Mouse (Mus musculus) liver, embryonic 16.5 days (tissue): ENCODE measurements around the gene Amotl2. TPM values are rescaled to one million over a fixed set of nuclear protein-coding genes. Genes with fewer than 3 reads are reported as not detected.

Experiments used
- ATAC-seq: fragments of 200-750 bp; cut with Nextera tagmentation; 2 replicates; pipeline ENCODE4 v1.8.0; 2017; ENCODE audit warnings: low read depth, mild to moderate bottlenecking, moderate number of reproducible peaks, moderate library complexity
- H3K27ac ChIP-seq: fragments of 300-500 bp; sonication (generic); 2 replicates; pipeline ENCODE4 v1.5.1; 2014; ENCODE audit warnings: mild to moderate bottlenecking, low read length
- H3K27me3 ChIP-seq: fragments of 300-500 bp; sonication (generic); 2 replicates; pipeline ENCODE4 v1.6.1; 2014; ENCODE audit warnings: low read depth, low read length, mixed read lengths; ENCODE audit not compliant: control insufficient read depth, insufficient read depth
- H3K36me3 ChIP-seq: fragments of 300-500 bp; sonication (generic); 2 replicates; pipeline ENCODE4 v1.6.1; 2014; ENCODE audit warnings: mild to moderate bottlenecking; ENCODE audit not compliant: control insufficient read depth, insufficient read depth
- H3K4me1 ChIP-seq: fragments of 300-500 bp; sonication (generic); 2 replicates; pipeline ENCODE4 v1.6.1; 2014; ENCODE audit warnings: low read depth, low read length, mixed read lengths; ENCODE audit not compliant: control insufficient read depth
- H3K4me2 ChIP-seq: fragments of 300-500 bp; sonication (generic); 2 replicates; pipeline ENCODE4 v1.6.1; 2014; ENCODE audit warnings: low read depth, low read length, mixed read lengths
- H3K4me3 ChIP-seq: fragments of 300-500 bp; sonication (generic); 2 replicates; pipeline ENCODE4 v1.5.1; 2014; ENCODE audit warnings: low read depth, mild to moderate bottlenecking, low read length
- H3K9ac ChIP-seq: fragments of 300-500 bp; sonication (generic); 2 replicates; pipeline ENCODE4 v1.6.1; 2014; ENCODE audit warnings: low read depth, low read length
- H3K9me3 ChIP-seq: fragments of 300-500 bp; sonication (generic); replicated peaks from 2 replicates; pipeline ENCODE4 v1.6.1; 2016; ENCODE audit warnings: low read length; ENCODE audit not compliant: control insufficient read depth
- WGBS: fragments of 180-500 bp; shearing (Covaris S2); extraction: QIAGEN DNeasy Blood & Tissue Kit; methylation state at CpG from one replicate; pipeline ENCODE4 v1.1.7; 2014; ENCODE audit not compliant: insufficient replicate concordance; 5-methylcytosine and 5-hydroxymethylcytosine counted together
- polyA plus RNA-seq: library from polyadenylated mRNA; unstranded; fragments of >200 nt; fragmentation: Nextera tagmentation; extraction: Ambion mirVana; gene quantifications from 2 replicates; pipeline ENCODE4 v1.2.1, GENCODE M21; 2015

Amotl2 gene
- polyA plus RNA-seq, 1 experiment from 2014 or later, result 5.4 TPM

DNA sequence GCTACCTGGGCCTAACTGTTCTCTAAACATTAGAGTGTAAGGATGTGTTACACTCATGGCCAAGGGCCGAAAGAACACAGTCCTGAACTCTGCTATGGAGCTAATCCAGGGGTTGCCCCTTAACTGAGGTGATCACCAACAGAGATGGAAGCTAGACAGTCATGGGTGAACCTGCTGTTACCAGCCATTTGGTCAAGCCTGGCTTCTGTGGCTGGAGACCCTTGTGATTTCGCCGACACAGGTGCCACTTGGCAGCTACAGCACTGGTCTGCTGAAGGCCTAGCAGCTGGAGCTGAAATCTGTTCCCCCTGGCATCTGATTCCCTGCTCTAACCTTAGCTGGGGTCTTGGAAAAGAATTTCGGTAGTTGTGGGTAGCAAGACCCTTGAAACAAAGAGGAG lies 6.3 kb downstream of the Amotl2 start:
- Histone ChIP-seq H3K36me3 (no peaks in the 10 kb centered on the region; the same call in none of the 2 replicates), H3K27ac (peak overlapping the region; percentile 41; the same call in 1 of the 2 replicates), H3K9me3 (no peaks in the 10 kb centered on the region), H3K4me1 (peaks cover 29% of the 10 kb centered on the region), H3K4me3 (no peak overlapping the region), H3K27me3 (peaks cover 20% of the 10 kb centered on the region), H3K4me2 (no peak overlapping the region), H3K9ac (no peak overlapping the region)
- no peak for ATAC-seq
- 62% methylated on average over 4 of the region's 4 CpGs for WGBS

GRCm38 (mm10) chr9:102723241-102723709 lies 6.8 kb downstream of the Amotl2 start:
- peaks cover 34% of the 10 kb centered on the region for H3K4me1 ChIP-seq
- no peak for ATAC-seq
- 79% methylated on average over 12 of the region's 12 CpGs for WGBS

DNA sequence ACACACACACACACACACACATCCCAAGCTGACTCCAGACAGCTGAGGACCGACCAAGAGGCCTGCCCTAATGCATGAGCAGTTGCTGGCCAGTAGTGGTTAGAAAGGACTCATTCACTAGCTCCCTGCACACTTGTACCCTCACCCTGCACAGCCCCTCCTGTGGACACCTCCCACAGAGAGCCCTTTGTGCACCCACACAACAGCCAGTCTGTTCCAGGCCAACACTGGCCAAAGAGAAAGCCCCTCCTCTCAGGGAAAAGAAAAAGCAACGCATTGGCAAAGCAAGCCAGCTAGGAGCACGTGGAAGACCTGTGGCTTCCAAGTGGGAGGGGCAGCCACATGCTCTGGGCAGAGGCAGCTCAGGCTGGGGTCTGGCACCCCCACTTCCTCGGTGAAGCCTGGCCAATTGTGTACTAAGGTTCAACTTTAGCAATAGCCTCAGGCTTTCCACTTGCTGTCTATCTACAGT lies 7.6 kb downstream of the Amotl2 start:
- H3K4me2 ChIP-seq, result no peak overlapping the region
- H3K9me3 ChIP-seq, result no peaks in the 10 kb centered on the region
- H3K27ac ChIP-seq, result no peak overlapping the region; the same call in 1 of the 2 replicates
- 17% methylated on average over 4 of the region's 4 CpGs for WGBS
- H3K4me1 ChIP-seq, result peaks cover 35% of the 10 kb centered on the region
- H3K9ac ChIP-seq, result no peak overlapping the region
- H3K36me3 ChIP-seq, result no peaks in the 10 kb centered on the region; the same call in none of the 2 replicates
- no peak overlapping the region for H3K4me3 ChIP-seq
- peaks cover 7% of the 10 kb centered on the region for H3K27me3 ChIP-seq
- ATAC-seq, result peak; percentile 26

More at GRCm38 (mm10) chr9:102723241-102723709, 6.8 kb downstream of the Amotl2 start:
- H3K9me3 ChIP-seq, result no peaks in the 10 kb centered on the region
- no peak overlapping the region for H3K4me3 ChIP-seq
- no peak overlapping the region for H3K9ac ChIP-seq
- H3K27me3 ChIP-seq, result peaks cover 15% of the 10 kb centered on the region
- no peaks in the 10 kb centered on the region; the same call in none of the 2 replicates for H3K36me3 ChIP-seq
- H3K4me2 ChIP-seq, result no peak overlapping the region
- H3K27ac ChIP-seq, result no peak overlapping the region

DNA sequence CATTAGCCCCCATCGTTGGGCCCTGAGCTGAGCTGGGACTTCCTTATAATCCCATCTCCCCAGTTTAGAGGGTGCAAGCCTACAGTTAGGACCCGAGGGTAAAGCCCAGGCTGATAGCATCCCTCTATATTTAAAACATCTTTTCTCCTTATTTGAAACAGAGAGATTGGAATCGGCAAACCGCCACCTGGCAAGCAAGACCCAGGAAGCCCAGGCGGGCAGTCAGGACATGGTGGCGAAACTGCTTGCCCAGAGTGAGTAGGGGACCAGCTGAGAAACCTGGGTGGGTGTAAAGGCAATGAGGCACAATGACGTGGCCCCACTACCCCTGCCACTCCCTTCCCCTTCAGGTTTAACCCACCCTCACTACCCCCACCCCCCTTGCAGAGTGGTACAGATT lies 8.5 kb downstream of the Amotl2 start:
- H3K27ac ChIP-seq, result no peak overlapping the region
- 58% methylated on average over 7 of the region's 7 CpGs for WGBS
- no peak for ATAC-seq
- H3K4me2 ChIP-seq, result no peak overlapping the region
- H3K4me3 ChIP-seq, result no peak overlapping the region
- peaks cover 3% of the 10 kb centered on the region for H3K27me3 ChIP-seq
- peaks cover 1% of the 10 kb centered on the region for H3K36me3 ChIP-seq
- no peaks in the 10 kb centered on the region for H3K9me3 ChIP-seq
- peaks cover 35% of the 10 kb centered on the region for H3K4me1 ChIP-seq
- no peak overlapping the region for H3K9ac ChIP-seq

DNA sequence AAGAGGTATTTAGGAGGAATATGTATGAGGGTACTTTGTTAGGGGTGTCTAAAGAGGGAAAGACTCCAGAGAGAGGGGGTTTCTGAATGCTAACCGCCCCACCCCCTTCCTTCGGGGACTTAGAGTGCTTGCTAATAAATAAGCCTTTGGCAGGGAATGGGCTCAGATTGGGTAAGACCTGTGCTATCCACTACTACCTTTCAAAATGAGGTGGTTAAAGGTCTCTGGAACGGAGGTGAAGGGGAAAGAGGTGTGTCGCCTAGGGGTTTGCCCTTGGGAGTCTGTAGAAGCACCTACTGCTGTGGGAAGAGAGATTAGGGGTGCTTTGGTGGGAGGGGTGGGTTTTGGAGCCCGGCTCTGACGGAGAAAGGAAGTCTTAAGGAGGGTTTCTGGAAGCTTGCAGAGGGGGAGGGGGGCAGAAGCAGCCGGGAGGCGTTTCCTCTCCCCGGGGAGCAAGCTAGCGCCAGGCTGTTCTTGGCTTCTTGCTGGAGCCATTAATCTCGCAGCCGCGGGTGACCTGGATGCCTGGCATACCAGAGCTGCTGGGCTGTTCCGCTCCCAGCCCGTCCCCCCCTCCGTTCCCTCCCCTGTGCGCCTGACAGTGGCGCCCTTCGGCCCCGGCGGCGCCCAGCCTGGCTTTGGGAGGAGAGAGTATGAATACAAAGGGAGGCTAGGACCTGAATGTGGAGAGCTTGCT lies 9.6 kb downstream of the Amotl2 start:
- WGBS, result 2% methylated on average over 21 of the region's 22 CpGs
- Histone ChIP-seq H3K4me3 (no peak overlapping the region), H3K27ac (peak overlapping the region; percentile 82), H3K27me3 (no peaks in the 10 kb centered on the region), H3K9me3 (no peaks in the 10 kb centered on the region), H3K4me1 (peaks cover 35% of the 10 kb centered on the region), H3K4me2 (no peak overlapping the region; the same call in 1 of the 2 replicates), H3K9ac (no peak overlapping the region), H3K36me3 (peaks cover 4% of the 10 kb centered on the region)
- ATAC-seq, result peak; percentile 74

DNA sequence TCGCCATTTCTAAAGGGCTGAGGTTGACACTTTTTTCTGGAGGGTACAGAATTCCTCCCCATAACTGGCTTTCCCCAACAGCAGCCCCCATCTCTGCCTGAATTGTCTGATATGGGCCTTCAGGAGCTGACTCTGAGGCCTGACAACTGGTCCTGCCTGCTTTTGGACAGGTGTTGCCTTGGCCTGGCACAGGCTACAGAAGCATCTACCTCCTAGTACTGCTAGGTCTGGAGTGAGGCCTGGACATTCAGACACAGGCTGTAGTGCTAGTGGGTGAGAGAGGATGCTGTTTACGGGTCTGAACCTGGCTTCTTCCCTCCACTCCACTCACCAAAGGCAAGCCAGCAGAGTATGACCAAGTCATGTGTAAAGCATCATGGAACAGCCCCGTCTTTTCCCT lies 10.3 kb downstream of the Amotl2 start:
- Histone ChIP-seq H3K4me2 (no peak overlapping the region), H3K36me3 (peaks cover 4% of the 10 kb centered on the region), H3K27me3 (no peaks in the 10 kb centered on the region), H3K4me1 (peaks cover 35% of the 10 kb centered on the region), H3K9me3 (no peaks in the 10 kb centered on the region), H3K4me3 (no peak overlapping the region), H3K9ac (no peak overlapping the region), H3K27ac (peak overlapping the region; percentile 82)
- WGBS, result 45% methylated on average over 3 of the region's 3 CpGs
- no peak for ATAC-seq

DNA sequence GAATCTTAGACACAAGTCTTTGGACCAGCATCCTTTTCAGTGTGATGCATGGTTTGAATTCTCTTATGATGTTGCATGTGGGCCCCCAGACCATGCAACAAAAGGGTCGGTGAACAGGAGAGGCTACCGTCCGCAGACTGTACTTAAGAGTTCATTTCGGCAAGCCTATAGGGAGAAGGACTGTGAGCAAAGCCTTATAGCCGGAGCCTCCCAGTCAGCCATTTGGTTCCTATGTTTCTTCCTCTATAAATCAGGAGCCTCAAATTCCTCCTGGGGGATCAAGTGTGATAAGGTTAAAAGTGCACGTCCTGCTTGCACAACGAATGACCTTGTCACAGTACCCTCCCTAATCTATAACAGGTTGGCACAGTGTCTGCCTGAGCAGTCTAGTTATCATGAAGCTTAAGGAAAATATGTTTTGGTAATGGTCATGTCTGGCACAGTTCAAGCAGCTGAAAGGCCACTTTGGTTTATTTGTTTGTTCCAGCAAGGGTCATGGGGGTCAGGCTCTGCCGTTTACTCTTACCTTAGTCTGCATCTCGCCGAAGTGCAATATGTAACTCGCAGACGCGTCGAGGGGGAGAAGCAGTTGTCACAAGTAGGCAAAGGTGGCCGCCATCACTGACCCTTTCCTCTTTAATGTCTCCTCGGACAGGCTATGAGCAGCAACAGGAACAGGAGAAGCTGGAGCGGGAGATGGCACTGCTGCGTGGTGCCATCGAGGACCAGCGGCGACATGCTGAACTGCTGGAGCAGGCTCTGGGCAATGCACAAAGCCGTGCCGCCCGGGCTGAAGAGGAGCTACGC lies 11.4 kb downstream of the Amotl2 start:
- Histone ChIP-seq H3K27ac (no peak overlapping the region), H3K36me3 (peaks cover 4% of the 10 kb centered on the region), H3K9ac (no peak overlapping the region), H3K27me3 (no peaks in the 10 kb centered on the region), H3K4me3 (no peak overlapping the region), H3K4me2 (no peak overlapping the region), H3K4me1 (peaks cover 35% of the 10 kb centered on the region), H3K9me3 (no peaks in the 10 kb centered on the region)
- ATAC-seq, result no peak
- 77% methylated on average over 25 of the region's 25 CpGs for WGBS

DNA sequence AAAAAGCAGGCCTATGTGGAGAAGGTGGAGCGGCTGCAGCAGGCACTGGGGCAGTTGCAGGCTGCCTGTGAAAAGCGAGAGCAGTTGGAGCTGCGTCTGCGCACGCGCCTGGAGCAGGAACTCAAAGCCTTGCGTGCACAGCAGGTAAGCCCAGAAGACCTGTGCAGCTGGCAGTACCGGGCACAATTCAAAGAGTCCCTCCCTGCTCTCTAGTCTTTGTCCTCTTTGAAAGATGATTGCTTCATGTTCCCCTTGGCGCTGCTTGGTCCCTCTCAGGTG lies 11.9 kb downstream of the Amotl2 start:
- ATAC-seq, result no peak
- 74% methylated on average over 9 of the region's 9 CpGs for WGBS
- no peak overlapping the region for H3K27ac ChIP-seq
- H3K9me3 ChIP-seq, result no peaks in the 10 kb centered on the region
- H3K9ac ChIP-seq, result no peak overlapping the region
- H3K36me3 ChIP-seq, result peaks cover 4% of the 10 kb centered on the region
- peaks cover 31% of the 10 kb centered on the region for H3K4me1 ChIP-seq
- H3K4me3 ChIP-seq, result no peak overlapping the region
- H3K27me3 ChIP-seq, result no peaks in the 10 kb centered on the region
- no peak overlapping the region for H3K4me2 ChIP-seq
